Mouse (Mus musculus) ES-E14 (cell line): ENCODE data around the gene Gabpb2. TPM values are rescaled to one million over a fixed set of nuclear protein-coding genes. Genes with fewer than 3 reads are reported as not detected.

Source experiments
- DNase-seq: peaks from one replicate; pipeline ENCODE4 v3.0.0-alpha.2; 2013; ENCODE audit warnings: low read depth, low spot score
- H3K27ac ChIP-seq: 2 replicates; pipeline ENCODE4 v1.5.1; 2012; ENCODE audit warnings: low read depth, mild to moderate bottlenecking, low read length, moderate library complexity, mixed read lengths; ENCODE audit not compliant: poor library complexity, insufficient read depth, severe bottlenecking
- H3K36me3 ChIP-seq: 2 replicates; pipeline ENCODE4 v1.6.1; 2012; ENCODE audit warnings: mild to moderate bottlenecking, low read length, moderate library complexity, mixed read lengths; ENCODE audit not compliant: control insufficient read depth, poor library complexity, insufficient read depth, severe bottlenecking
- H3K4me1 ChIP-seq, 2 experiments: fragments of 150-350 bp in 1 of 2; sonication (generic) in 1 of 2; 2 replicates each; pipeline ENCODE4 v1.6.1; 2012; ENCODE audit warnings: low read length in 2 of 2, mild to moderate bottlenecking in 1 of 2, mixed read lengths in 1 of 2; ENCODE audit not compliant: control insufficient read depth in 2 of 2, insufficient read depth in 2 of 2, poor library complexity in 1 of 2
- H3K4me3 ChIP-seq, 2 experiments: fragments of 150-350 bp in 1 of 2; sonication (generic) in 1 of 2; 2 replicates each; pipeline ENCODE4 v1.5.1; 2012; ENCODE audit warnings: low read length in 2 of 2, low read depth in 1 of 2, mild to moderate bottlenecking in 1 of 2, mixed read lengths in 1 of 2; ENCODE audit not compliant: insufficient read depth in 1 of 2, poor library complexity in 1 of 2, severe bottlenecking in 1 of 2
- H3K9ac ChIP-seq: 2 replicates; pipeline ENCODE4 v1.6.1; 2012; ENCODE audit warnings: low read depth, mild to moderate bottlenecking, low read length, mixed read lengths; ENCODE audit not compliant: poor library complexity, insufficient read depth, severe bottlenecking
- H3K9me3 ChIP-seq: fragments of 150-350 bp; sonication (generic); 2 replicates; pipeline ENCODE4 v1.6.1; 2012; ENCODE audit warnings: low read depth, mild to moderate bottlenecking, low read length; ENCODE audit not compliant: control insufficient read depth, insufficient read depth
- CHD2 ChIP-seq: IDR thresholded peaks from 2 replicates; pipeline ENCODE4 v1.6.1; 2014; ENCODE audit warnings: mild to moderate bottlenecking, low read depth, low read length, inconsistent platforms
- HCFC1 ChIP-seq: IDR thresholded peaks from 2 replicates; pipeline ENCODE4 v1.6.1; 2012; ENCODE audit warnings: low read length, inconsistent platforms, borderline replicate concordance; ENCODE audit not compliant: insufficient read depth
- MAFK ChIP-seq: IDR thresholded peaks from 2 replicates; pipeline ENCODE4 v1.6.1; 2014; ENCODE audit warnings: mild to moderate bottlenecking, low read depth, low read length, inconsistent platforms; ENCODE audit not compliant: insufficient read depth
- ZC3H11A ChIP-seq: IDR thresholded peaks from 2 replicates; pipeline ENCODE4 v1.6.1; 2012; ENCODE audit warnings: low read depth, mild to moderate bottlenecking, inconsistent platforms, low read length, borderline replicate concordance
- ZNF384 ChIP-seq: IDR thresholded peaks from 2 replicates; pipeline ENCODE4 v1.6.1; 2012; ENCODE audit warnings: low read depth, low read length, inconsistent platforms
- in situ Hi-C, 2 experiments: fragments of 600-800 bp; cut with MboI; formaldehyde crosslinking; loops; one replicate each; pipeline ENCODE4 v1.15.1; 2025; ENCODE audit warnings: low sequenced_read_pairs in 2 of 2, inconsistent platforms in 1 of 2; ENCODE audit not compliant: unreplicated experiment in 2 of 2
- total RNA-seq: library from RNA; depleted of rRNA; stranded (reverse); fragments of 300-350 nt; gene quantifications from 2 replicates; pipeline ENCODE4 v1.2.3, GENCODE M21; 2012

The Gabpb2 gene
- total RNA-seq, 1 experiment, result 30.7 TPM

GRCm38 (mm10) chr3:95239971-95240370 lies 22.3 kb upstream of the Gabpb2 start:
- TF ChIP-seq CHD2 (no peak), MAFK (no peak), ZC3H11A (no peak), HCFC1 (no peak), ZNF384 (no peak)
- peaks cover 21% of the 10 kb centered on the region for H3K36me3 ChIP-seq
- no peak for DNase-seq
- peak overlapping the region in 1 of 2 experiments; percentile 51; a peak in 2 of 4 replicates for H3K4me3 ChIP-seq
- no peaks in the 10 kb centered on the region for H3K9me3 ChIP-seq
- in situ Hi-C loops, result no loop called here
- no peak overlapping the region for H3K9ac ChIP-seq
- no peak overlapping the region for H3K27ac ChIP-seq
- peaks cover 0 to 19% of the 10 kb centered on the region in 2 experiments; a peak in 3 of 4 replicates for H3K4me1 ChIP-seq

DNA sequence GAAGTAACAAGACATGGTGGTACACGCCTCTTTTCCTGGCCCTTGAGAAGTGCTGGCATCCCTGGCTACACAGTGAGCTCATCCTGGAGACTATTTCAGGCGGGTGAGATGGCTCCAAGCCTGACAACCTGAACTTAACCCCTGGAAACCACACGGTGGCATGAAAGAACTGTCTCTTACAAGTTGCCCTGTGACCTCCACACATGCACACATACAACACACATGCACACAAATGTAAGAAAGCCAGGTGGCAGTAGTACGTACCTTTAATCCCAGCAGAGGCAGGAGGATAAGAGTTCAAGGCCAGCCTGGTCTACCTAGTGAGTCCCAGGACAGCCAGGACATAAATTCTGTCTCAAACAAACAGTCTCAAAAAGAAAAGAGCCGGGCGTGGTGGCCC lies 21.3 kb upstream of the Gabpb2 start:
- H3K27ac ChIP-seq, result no peak overlapping the region
- no peak for TF ChIP-seq MAFK
- no peak for TF ChIP-seq HCFC1
- TF ChIP-seq ZNF384, result no peak
- no peak for TF ChIP-seq ZC3H11A
- in situ Hi-C loops, result no loop called here
- no peak overlapping the region for H3K4me3 ChIP-seq
- DNase-seq, result no peak
- H3K9me3 ChIP-seq, result no peaks in the 10 kb centered on the region
- H3K36me3 ChIP-seq, result peaks cover 26% of the 10 kb centered on the region
- peaks cover 0 to 24% of the 10 kb centered on the region in 2 experiments; a peak in 3 of 4 replicates for H3K4me1 ChIP-seq
- no peak overlapping the region for H3K9ac ChIP-seq

DNA sequence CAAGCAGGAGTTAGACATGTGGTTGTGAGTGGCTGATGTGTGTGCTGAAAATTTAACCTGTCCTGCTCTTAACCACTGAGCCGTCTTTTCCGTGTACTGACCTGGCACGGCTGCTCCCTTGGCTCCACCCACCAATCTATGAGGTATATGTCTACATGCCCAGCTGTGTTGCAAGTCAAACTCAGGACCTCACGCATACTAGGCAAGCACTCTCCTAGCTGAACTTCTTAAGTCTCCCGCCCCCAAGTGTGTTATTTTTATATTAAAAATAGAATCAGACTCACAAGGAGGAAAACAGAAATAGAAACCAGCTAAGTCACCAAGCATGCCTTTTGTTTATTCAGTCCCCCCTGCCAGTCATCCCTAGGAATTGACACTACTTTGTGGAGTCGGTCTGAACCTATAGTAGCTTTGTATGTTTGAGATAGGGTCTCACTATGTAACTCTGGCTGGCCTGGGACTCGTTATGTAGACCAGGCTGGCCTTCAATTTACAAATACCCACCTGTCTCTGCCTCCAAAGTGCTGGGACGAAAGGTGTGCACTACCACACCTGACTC lies 19.9 kb upstream of the Gabpb2 start:
- Histone ChIP-seq H3K4me1 (peaks cover 4 to 35% of the 10 kb centered on the region in 2 experiments), H3K36me3 (peaks cover 35% of the 10 kb centered on the region), H3K4me3 (no peak overlapping the region), H3K27ac (no peak overlapping the region), H3K9ac (no peak overlapping the region), H3K9me3 (no peaks in the 10 kb centered on the region)
- no peak for TF ChIP-seq CHD2
- TF ChIP-seq HCFC1, result no peak
- no peak for TF ChIP-seq MAFK
- no peak for TF ChIP-seq ZNF384
- no peak for TF ChIP-seq ZC3H11A
- DNase-seq, result no peak
- in situ Hi-C loops, result no loop called here

- peak overlapping the region; percentile 14; the same call in 1 of the 2 replicates for H3K27ac ChIP-seq
- H3K9me3 ChIP-seq, result no peaks in the 10 kb centered on the region
- H3K36me3 ChIP-seq, result peaks cover 44% of the 10 kb centered on the region
- H3K4me3 ChIP-seq, result no peak overlapping the region
- in situ Hi-C loops, result no loop called here
- DNase-seq, result no peak
- peaks cover 19 to 49% of the 10 kb centered on the region in 2 experiments for H3K4me1 ChIP-seq
- no peak overlapping the region for H3K9ac ChIP-seq
- TF ChIP-seq HCFC1 (no peak), MAFK (no peak), ZNF384 (no peak), CHD2 (no peak), ZC3H11A (no peak)
Measured at GRCm38 (mm10) chr3:95235386-95236301, 17.9 kb upstream of the Gabpb2 start.
